Mouse (Mus musculus) G1E (cell line): ENCODE results near the gene 5430419D17Rik.

ENCODE experiments used
- CTCF ChIP-seq: IDR thresholded peaks from 2 replicates; pipeline ENCODE4 v1.5.1; 2012; ENCODE audit warnings: low read depth, low read length, inconsistent platforms, mixed read lengths
- GATA1 ChIP-seq: IDR thresholded peaks from 2 replicates; pipeline ENCODE4 v1.6.1; 2012; ENCODE audit warnings: borderline replicate concordance, low read length, inconsistent platforms, mixed read lengths
- GATA2 ChIP-seq: IDR thresholded peaks from 2 replicates; pipeline ENCODE4 v1.6.1; 2012; ENCODE audit warnings: low read depth, low read length, inconsistent platforms, borderline replicate concordance
- TAL1 ChIP-seq: conservative IDR thresholded peaks from 2 replicates; pipeline ENCODE4 v1.6.1; 2012; ENCODE audit warnings: low read depth, low read length, inconsistent platforms, mixed read lengths

DNA sequence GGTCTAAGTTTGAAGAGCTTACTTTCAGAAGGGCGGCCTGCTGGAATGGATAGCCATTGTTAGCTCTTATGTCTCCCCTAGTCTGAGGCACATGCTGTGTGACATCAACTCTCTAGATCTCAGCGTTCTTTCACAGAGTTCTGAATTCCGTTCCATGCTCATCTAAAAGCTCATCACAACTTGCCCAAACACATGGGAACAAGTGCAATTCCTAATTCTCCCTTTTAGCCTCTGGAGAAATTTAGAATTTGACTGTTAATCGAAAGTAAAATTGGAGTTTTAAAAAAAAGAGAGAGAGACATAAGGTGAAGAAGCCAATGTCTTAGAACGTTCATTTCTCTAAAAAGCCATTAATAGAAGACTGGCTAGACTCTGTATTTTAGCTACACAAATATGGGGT lies 155.2 kb downstream of the 5430419D17Rik start, which contains the start of gene Fam24b:
- TF ChIP-seq GATA1 (no peak), CTCF (no peak), GATA2 (no peak), TAL1 (no peak)
